Mouse (Mus musculus): Measurements from ENCODE around the gene Serinc3. TPM values are rescaled to one million over a fixed set of nuclear protein-coding genes. Genes with fewer than 3 reads are reported as not detected.

The Serinc3 gene
- polyA plus RNA-seq, 1 experiment from 2014 or later = 53.0 TPM

DNA sequence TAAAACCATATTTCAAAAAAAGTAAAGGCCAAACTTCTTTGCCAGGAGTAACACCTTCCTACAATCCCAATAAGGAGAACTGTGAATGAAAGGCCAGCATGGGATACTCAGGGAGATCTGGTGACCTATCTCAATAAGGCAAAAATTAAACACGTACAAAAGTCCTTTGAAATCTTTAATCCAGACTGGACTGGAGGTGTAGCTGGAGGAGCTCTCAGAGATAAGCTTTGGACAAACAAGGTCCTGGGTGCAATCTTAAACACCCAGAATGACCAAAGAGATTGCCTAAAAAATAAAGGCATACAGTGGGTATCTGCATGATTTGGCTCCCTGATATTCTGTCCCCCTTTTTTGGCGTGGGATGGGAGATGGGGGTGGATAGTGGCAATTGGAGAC, 1.4 kb downstream of the Serinc3 start:
- H3K4me2 ChIP-seq (ENCODE audit: low read depth, low read length) = peak overlapping the region; percentile 68
- peak overlapping the region; percentile 99; the same call in 1 of the 2 replicates for H3K27ac ChIP-seq (replicated peaks; ENCODE audit: low read depth, low read length)
- 77% methylated on average over 2 of the region's 2 CpGs for WGBS
- H3K36me3 ChIP-seq (ENCODE audit: control insufficient read depth, insufficient read depth, low read length) = peaks cover 11% of the 10 kb centered on the region; the same call in 1 of the 2 replicates
- ATAC-seq (ENCODE audit: low read depth) = no peak
- peak overlapping the region; percentile 72 for H3K4me3 ChIP-seq (ENCODE audit: low read depth, low read length)
- H3K4me1 ChIP-seq (ENCODE audit: control insufficient read depth, insufficient read depth, low read length) = peaks cover 6% of the 10 kb centered on the region; the same call in 1 of the 2 replicates
- no peaks in the 10 kb centered on the region for H3K27me3 ChIP-seq (replicated peaks; ENCODE audit: control insufficient read depth, insufficient read depth, low read length)
- DNase-seq (ENCODE audit: low spot score) = no peak
- no peaks in the 10 kb centered on the region for H3K9me3 ChIP-seq (ENCODE audit: control insufficient read depth, low read length)
- H3K9ac ChIP-seq (ENCODE audit: low read depth, low read length) = peak overlapping the region; percentile 92

DNA sequence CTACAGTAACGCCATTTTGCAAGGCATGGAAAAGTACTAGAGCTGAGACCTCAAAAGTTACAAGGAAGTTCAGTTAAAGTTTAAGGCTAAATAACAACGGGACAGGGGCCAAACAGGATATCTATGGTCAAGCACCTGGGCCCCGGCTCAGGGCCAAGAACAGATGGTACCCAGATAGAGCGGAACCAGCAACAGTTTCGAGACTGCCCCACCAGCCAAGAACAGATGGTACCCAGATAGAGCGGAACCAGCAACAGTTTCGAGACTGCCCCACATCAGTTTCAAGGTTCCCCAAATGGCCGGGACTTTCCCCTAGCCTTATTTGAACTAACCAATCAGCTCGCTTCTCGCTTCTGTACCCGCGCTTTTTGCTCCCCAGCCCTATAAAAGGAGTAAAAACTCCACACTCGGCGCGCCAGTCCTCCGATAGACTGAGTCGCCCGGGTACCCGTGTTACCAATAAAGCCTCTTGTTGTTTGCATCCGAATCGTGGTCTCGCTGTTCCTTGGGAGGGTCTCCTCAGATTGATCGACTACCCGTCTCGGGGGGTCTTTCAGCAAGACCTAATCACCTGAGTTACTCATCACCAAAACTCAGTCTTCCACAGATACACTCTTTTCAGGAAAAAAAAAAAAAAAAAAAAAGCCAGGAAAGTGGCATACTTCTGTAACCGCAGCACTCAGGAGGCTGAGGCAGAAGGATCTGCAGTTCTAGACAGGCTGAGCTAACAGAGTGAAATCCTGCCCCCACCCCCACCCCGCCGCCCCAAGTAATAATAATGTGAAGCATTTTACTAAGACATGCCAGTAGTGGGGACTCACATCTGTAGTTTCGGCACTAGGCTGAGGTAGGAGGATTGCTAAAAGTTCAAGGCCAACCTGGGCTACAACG, 2.0 kb downstream of the Serinc3 start:
- WGBS = 84% methylated on average over 30 of the region's 30 CpGs
- DNase-seq (ENCODE audit: low spot score) (peak; percentile 23), ATAC-seq (ENCODE audit: low read depth) (no peak)
- Histone ChIP-seq H3K4me1 (ENCODE audit: control insufficient read depth, insufficient read depth, low read length) (peaks cover 6% of the 10 kb centered on the region; the same call in 1 of the 2 replicates), H3K4me3 (ENCODE audit: low read depth, low read length) (peak overlapping the region; percentile 72), H3K9ac (ENCODE audit: low read depth, low read length) (peak overlapping the region; percentile 92), H3K4me2 (ENCODE audit: low read depth, low read length) (peak overlapping the region; percentile 68), H3K9me3 (ENCODE audit: control insufficient read depth, low read length) (no peaks in the 10 kb centered on the region), H3K36me3 (ENCODE audit: control insufficient read depth, insufficient read depth, low read length) (peaks cover 11% of the 10 kb centered on the region; the same call in 1 of the 2 replicates), H3K27me3 (replicated peaks; ENCODE audit: control insufficient read depth, insufficient read depth, low read length) (no peaks in the 10 kb centered on the region), H3K27ac (replicated peaks; ENCODE audit: low read depth, low read length) (no peak overlapping the region; the same call in 1 of the 2 replicates)

DNA sequence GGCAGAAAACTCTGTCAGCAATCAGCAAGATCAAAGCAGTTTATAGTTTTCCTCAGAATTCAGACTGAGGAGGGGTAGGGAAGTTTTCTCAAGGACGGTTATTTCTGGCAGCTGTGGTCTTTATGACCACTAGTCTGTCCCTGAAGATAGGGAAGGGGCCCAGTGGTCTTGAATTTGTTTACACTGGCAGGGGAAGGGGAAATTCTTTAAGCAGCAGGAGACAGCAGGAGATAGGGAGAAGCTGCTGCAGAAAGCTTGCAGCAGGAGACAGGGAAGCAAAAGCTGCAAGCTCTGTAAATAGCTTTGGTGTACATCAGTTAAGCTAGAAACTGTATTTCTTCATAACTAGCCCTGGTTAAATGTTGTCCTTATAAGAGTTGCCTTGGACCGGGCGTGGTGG, 3.2 kb downstream of the Serinc3 start:
- Histone ChIP-seq H3K4me1 (ENCODE audit: control insufficient read depth, insufficient read depth, low read length) (peaks cover 6% of the 10 kb centered on the region; the same call in 1 of the 2 replicates), H3K27me3 (replicated peaks; ENCODE audit: control insufficient read depth, insufficient read depth, low read length) (no peaks in the 10 kb centered on the region), H3K27ac (replicated peaks; ENCODE audit: low read depth, low read length) (no peak overlapping the region), H3K4me3 (ENCODE audit: low read depth, low read length) (no peak overlapping the region), H3K4me2 (ENCODE audit: low read depth, low read length) (no peak overlapping the region), H3K9me3 (ENCODE audit: control insufficient read depth, low read length) (no peaks in the 10 kb centered on the region), H3K36me3 (ENCODE audit: control insufficient read depth, insufficient read depth, low read length) (peaks cover 16% of the 10 kb centered on the region; the same call in 1 of the 2 replicates), H3K9ac (ENCODE audit: low read depth, low read length) (no peak overlapping the region)
- 81% methylated on average over 3 of the region's 3 CpGs for WGBS
- DNase-seq (ENCODE audit: low spot score) (peak; percentile 55), ATAC-seq (ENCODE audit: low read depth) (no peak)

DNA sequence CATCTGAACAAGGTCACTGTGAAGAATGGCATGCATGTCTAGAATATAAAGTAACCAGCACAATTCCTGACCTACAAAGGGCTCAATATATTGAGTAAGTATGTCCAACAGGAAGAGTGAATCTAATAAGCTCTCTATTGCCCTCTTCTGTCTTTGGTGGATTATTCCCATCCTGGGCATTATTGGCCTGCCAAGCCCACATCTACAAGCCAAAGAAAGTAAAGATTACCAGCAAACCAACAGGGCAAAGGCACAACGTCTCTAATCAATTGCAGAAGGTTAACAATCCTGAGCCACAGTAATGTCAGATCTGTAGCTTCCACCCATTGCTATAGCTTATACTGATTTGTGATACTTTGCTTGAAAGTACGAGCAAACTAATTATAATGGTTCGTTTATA, 4.4 kb downstream of the Serinc3 start:
- Histone ChIP-seq H3K27ac (replicated peaks; ENCODE audit: low read depth, low read length) (no peak overlapping the region), H3K4me3 (ENCODE audit: low read depth, low read length) (no peak overlapping the region), H3K4me1 (ENCODE audit: control insufficient read depth, insufficient read depth, low read length) (peaks cover 6% of the 10 kb centered on the region; the same call in 1 of the 2 replicates), H3K27me3 (replicated peaks; ENCODE audit: control insufficient read depth, insufficient read depth, low read length) (no peaks in the 10 kb centered on the region), H3K4me2 (ENCODE audit: low read depth, low read length) (no peak overlapping the region), H3K9me3 (ENCODE audit: control insufficient read depth, low read length) (no peaks in the 10 kb centered on the region), H3K9ac (ENCODE audit: low read depth, low read length) (no peak overlapping the region), H3K36me3 (ENCODE audit: control insufficient read depth, insufficient read depth, low read length) (peaks cover 25% of the 10 kb centered on the region)
- ATAC-seq (ENCODE audit: low read depth) (no peak), DNase-seq (ENCODE audit: low spot score) (no peak)
- 79% methylated on average over 3 of the region's 3 CpGs for WGBS

DNA sequence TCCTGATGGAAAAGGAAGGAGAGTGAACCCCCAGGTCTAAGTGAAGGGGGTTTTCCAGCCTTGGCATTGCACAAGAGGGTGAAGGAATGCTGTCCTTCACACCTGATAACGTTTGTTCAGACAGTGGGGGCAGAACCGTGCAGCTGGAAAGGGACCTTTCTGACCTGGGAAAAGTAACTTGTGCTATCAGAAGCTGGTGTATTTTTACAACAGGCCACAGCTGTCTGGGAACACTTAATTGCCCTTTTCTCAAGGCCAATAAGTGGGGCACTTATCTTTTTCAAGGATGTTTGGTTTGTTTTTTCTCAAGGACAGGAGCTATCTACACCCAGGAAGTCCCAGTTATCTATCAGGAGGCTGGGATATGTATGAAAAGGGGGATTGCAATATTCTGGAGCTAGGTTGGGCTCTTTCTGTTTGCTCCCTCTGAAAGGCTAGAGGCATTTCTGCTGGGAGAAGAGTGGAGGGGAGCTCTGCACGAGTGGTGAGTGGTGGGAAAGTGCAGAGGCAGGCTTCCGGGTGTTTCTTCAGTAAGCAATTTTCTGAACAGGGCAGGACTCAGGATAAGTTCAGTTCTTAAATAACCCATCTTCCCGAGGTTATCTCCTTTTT, 7.2 kb downstream of the Serinc3 start:
- Histone ChIP-seq H3K9ac (ENCODE audit: low read depth, low read length) (no peak overlapping the region), H3K36me3 (ENCODE audit: control insufficient read depth, insufficient read depth, low read length) (peaks cover 46% of the 10 kb centered on the region), H3K4me3 (ENCODE audit: low read depth, low read length) (no peak overlapping the region), H3K4me1 (ENCODE audit: control insufficient read depth, insufficient read depth, low read length) (no peaks in the 10 kb centered on the region), H3K9me3 (ENCODE audit: control insufficient read depth, low read length) (no peaks in the 10 kb centered on the region), H3K27me3 (replicated peaks; ENCODE audit: control insufficient read depth, insufficient read depth, low read length) (no peaks in the 10 kb centered on the region), H3K4me2 (ENCODE audit: low read depth, low read length) (no peak overlapping the region), H3K27ac (replicated peaks; ENCODE audit: low read depth, low read length) (no peak overlapping the region)
- 58% methylated on average over 5 of the region's 5 CpGs for WGBS
- ATAC-seq (ENCODE audit: low read depth) (no peak), DNase-seq (ENCODE audit: low spot score) (no peak)

DNA sequence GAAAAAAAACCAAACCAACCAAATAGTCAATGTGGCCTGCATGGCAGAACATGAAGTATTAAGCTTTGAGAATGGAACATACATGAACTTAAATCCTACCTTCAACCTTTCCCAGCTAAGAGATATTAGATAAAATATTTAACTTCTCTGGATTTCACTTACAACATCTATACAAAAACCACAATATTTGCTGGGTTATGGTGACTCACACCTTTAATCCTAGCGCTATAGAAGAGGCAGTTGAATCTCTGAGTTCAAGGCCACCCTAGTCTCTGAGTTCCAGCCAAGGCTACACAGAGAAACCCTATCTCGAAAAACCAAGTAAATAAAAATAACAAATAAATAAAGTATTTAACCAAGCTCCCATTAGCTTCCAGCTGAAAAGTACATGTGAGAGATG, 8.9 kb downstream of the Serinc3 start:
- Histone ChIP-seq H3K9ac (ENCODE audit: low read depth, low read length) (no peak overlapping the region), H3K4me1 (ENCODE audit: control insufficient read depth, insufficient read depth, low read length) (no peaks in the 10 kb centered on the region), H3K9me3 (ENCODE audit: control insufficient read depth, low read length) (no peaks in the 10 kb centered on the region), H3K27ac (replicated peaks; ENCODE audit: low read depth, low read length) (no peak overlapping the region), H3K4me3 (ENCODE audit: low read depth, low read length) (no peak overlapping the region), H3K4me2 (ENCODE audit: low read depth, low read length) (no peak overlapping the region), H3K36me3 (ENCODE audit: control insufficient read depth, insufficient read depth, low read length) (peaks cover 61% of the 10 kb centered on the region), H3K27me3 (replicated peaks; ENCODE audit: control insufficient read depth, insufficient read depth, low read length) (no peaks in the 10 kb centered on the region)
- 88% methylated on average over 2 of the region's 2 CpGs for WGBS
- ATAC-seq (ENCODE audit: low read depth) (no peak), DNase-seq (ENCODE audit: low spot score) (no peak)

DNA sequence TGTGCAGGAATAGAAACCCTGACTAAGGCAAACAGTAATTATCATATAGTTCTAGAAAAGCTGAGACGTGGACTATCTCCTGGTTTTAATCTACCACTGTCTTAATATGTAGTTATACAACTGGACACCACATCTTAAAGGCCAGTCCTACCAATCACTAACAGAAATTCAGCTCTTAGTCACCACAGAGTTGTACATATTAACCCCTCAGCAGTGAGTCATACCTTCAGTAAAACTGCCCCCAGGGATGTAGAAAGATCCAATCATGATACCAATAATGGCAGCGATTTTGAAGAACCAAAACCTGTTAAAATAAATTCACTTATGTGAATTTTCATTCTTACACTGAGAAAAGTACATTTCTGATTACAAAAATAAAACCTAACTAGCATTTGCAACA, 10.7 kb downstream of the Serinc3 start:
- Histone ChIP-seq H3K4me3 (ENCODE audit: low read depth, low read length) (no peak overlapping the region), H3K9ac (ENCODE audit: low read depth, low read length) (no peak overlapping the region), H3K36me3 (ENCODE audit: control insufficient read depth, insufficient read depth, low read length) (peaks cover 73% of the 10 kb centered on the region), H3K4me1 (ENCODE audit: control insufficient read depth, insufficient read depth, low read length) (no peaks in the 10 kb centered on the region), H3K9me3 (ENCODE audit: control insufficient read depth, low read length) (no peaks in the 10 kb centered on the region), H3K4me2 (ENCODE audit: low read depth, low read length) (no peak overlapping the region), H3K27me3 (replicated peaks; ENCODE audit: control insufficient read depth, insufficient read depth, low read length) (no peaks in the 10 kb centered on the region), H3K27ac (replicated peaks; ENCODE audit: low read depth, low read length) (no peak overlapping the region)
- 87% methylated on average over 2 of the region's 2 CpGs for WGBS
- ATAC-seq (ENCODE audit: low read depth) = no peak
- DNase-seq (ENCODE audit: low spot score) = no peak

DNA sequence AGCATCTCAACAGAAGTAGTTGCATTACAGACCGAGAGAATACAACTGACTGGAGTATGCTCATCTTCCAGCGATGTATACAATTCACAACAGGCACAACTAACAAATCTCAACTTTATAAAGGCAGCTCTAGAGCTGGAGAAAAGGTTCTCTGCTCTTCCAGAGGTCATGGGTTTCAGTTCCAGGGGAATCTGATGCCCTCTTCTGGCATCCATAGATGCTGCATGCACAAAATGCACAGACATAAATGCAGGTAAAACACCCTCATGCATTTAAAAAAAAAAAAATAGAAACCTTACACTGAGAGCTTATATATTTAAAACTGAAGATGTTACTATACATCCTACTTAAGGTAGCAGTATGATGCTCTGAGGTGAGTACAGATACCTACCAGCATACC, 13.2 kb downstream of the Serinc3 start:
- Histone ChIP-seq H3K9ac (ENCODE audit: low read depth, low read length) (no peak overlapping the region), H3K4me1 (ENCODE audit: control insufficient read depth, insufficient read depth, low read length) (no peaks in the 10 kb centered on the region), H3K36me3 (ENCODE audit: control insufficient read depth, insufficient read depth, low read length) (peaks cover 90% of the 10 kb centered on the region), H3K4me3 (ENCODE audit: low read depth, low read length) (no peak overlapping the region), H3K27me3 (replicated peaks; ENCODE audit: control insufficient read depth, insufficient read depth, low read length) (no peaks in the 10 kb centered on the region), H3K4me2 (ENCODE audit: low read depth, low read length) (no peak overlapping the region), H3K9me3 (ENCODE audit: control insufficient read depth, low read length) (no peaks in the 10 kb centered on the region), H3K27ac (replicated peaks; ENCODE audit: low read depth, low read length) (no peak overlapping the region)
- WGBS = 95% methylated on average over 2 of the region's 2 CpGs
- DNase-seq (ENCODE audit: low spot score) (no peak), ATAC-seq (ENCODE audit: low read depth) (no peak)
